Mouse (Mus musculus) right cerebral cortex, adult 2 months (tissue): Measurements from ENCODE around the gene Gm21731.
"Not testable (repeated sequence)": the region's sequence is repeated elsewhere in the genome, so short reads cannot be mapped to it uniquely, and the experiment has no call there.

Source experiments
- DNase-seq, 2 experiments: peaks; one replicate each; pipeline ENCODE4 v3.0.0; 2021 to 2022; ENCODE audit warnings: low spot score in 2 of 2

The Gm21731 gene

DNA sequence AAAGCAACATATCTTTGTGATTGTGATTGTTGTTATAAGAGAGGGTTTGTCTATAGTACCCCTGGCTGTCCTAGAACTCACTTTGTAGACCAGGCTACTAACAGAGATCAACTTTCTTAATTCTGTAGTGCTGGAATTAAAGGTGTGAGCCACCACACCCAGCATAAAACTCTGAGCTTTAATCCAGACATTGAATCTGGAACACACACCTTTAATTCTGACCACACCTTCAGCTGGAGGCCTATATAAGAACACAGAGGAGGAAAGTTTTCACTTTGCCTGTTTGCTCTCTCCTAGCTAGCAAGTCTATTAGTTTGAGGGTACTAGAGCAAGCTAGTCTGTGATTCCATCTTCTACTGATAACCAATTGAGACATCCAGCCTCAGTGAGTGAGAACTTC is at the start of gene Gm21731:
TSS of gene Gm21731 (plus strand) at position 301 of the 400 bp plus-strand sequence.
- not testable (repeated sequence) for DNase-seq

DNA sequence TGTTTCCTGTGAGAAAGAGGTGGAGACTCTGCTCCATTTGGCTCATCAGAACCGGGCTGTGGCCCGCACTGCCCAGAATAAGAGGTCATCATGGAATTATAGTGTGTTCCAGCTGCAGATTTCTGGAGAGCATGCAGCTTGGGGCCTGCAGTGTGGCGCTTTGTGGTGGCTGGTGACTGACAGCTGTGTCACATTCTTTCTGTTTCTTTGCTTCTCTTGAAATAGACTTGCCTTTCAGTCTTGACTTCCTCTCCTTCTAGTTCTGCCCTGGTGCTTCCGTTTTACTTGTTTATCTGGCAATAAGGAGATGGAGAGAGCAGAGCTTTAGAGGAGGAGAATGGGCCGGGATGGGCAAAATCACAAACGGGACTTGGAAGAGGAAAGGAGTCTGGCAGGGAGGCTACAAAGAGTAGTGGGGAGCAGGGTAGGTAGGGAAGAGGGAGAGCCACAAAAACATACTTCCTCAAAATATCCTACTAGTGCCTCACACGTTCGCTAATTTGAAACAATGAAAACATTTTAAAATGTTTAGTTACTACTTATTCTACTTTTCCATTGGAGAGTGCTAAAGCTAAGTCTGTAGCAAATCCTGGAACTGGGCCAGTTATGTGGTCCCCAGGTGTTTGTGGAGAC is 42.6 kb upstream of the Gm21731 start:
- DNase-seq = not testable (repeated sequence)

DNA sequence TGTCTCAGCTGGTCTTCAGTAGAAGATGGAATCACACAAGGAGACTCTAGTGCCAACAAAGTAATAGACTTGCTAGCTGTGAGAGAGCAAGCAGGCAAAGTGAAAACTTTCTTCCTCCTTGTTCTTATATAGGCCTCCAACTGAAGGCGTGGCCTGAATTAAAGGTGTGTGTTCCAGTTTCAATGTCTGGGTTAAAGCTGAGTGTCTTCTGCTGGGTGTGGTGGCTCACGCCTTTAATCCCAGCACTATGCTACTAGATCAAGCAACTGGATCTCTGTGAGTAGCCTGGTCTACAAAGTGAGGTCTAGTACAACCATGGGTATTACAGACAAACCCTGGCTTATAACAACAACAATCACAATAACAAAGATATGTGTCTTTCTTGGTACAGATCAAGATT is 23.1 kb upstream of the Gm21731 start, which contains the start of gene Gm21762:
TSS of gene Gm21762 (minus strand) at position 101 of the 400 bp plus-strand sequence.
- DNase-seq = not testable (repeated sequence)

DNA sequence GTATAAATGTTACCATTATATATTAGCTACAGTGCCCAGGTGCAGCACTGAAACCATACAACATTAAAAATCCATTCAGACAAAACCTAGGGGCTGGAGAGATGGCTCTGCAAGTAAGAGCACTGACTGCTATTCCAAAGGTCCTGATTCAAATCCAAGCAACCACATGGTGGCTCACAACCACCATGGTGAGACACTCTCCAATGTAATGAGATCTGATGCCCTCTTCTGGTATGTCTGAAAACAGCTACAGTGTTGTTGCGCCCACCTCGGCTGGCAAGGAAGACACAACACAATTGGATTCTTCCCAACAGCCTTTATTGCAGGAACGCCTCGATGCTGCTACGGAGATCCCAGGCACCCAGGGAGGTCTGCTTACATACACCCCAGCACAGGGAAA is 18.0 kb upstream of the Gm21731 start:
- not testable (repeated sequence) for DNase-seq

DNA sequence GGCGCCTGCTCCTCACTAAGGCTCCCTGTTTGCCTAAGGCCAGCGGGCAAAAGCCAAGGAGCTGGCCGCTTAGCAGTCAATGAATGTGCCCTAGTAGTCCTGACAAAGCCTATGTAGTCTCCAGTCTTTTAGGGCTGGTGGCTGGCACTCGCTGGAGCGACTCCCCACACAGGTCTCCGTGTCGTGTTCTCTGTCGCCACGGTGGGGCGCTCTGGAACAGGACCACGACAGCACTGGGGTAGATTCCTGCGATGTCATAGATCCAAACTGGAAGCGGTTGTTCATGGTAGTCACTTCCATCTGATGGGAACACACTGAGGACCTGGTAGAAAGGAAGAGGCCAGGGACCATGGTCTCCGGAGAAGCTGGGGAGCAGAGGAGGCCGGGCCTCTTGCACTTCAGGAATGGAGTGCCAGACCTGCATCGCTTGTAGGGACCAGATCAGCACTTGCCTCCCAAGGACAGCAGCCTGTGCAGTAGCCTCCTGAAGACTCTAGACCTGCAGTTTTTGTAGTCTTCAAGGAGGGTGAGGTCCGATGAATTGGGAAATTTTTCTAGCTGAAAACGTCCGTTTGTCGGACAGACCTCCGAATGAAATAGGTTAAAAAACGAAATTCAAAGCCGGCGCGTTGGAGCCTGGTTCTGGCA is 15.8 kb upstream of the Gm21731 start:
- DNase-seq = not testable (repeated sequence)

DNA sequence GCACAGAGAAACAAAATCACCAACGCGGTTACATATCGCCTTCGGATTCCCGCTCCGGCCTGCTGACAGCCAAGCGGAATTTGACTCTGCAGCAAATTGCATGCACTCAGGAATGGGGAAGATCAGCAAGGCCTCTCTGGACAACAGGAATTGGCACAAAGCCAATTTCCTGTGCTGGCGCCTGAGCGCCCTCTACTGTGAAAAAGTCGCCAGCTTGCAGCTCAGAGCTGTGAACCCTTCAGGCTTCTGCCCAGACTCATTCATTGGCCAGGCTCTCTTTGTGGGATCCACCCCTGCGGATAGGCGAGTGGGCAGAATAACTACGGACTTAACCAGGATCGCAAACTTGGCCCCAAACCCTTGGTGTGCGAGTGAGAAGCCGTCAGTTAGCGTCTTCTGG is 7.1 kb upstream of the Gm21731 start:
- not testable (repeated sequence) for DNase-seq

DNA sequence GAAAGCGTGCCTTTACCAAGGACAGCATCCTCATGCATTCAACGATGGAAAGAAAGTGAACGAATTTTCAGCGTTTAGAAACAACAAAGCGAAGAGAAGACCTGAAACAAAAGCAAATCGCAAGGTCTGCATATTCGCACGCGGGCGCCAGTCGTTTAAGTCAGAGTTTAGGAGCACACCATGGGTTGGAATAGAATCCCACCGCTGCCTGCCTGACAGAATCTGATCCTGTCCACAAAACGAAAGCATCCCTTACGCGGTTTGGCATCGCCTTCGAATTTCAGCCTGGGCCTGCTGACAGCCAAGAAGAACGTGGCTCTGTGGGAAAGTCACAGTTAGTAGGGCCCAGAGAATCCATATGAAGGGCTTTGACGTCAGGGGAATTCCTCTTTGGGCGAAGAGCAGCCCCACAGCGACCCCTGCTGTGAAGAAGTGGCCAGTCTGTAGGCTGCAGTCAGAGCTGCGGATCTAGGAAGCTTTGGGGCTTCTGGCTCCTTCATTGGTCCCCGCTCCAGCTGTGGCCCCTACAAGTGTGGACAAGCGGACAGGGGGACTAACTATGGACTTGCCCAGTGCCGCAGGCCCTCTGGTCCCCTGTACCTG is 6.4 kb upstream of the Gm21731 start:
- DNase-seq = not testable (repeated sequence)

DNA sequence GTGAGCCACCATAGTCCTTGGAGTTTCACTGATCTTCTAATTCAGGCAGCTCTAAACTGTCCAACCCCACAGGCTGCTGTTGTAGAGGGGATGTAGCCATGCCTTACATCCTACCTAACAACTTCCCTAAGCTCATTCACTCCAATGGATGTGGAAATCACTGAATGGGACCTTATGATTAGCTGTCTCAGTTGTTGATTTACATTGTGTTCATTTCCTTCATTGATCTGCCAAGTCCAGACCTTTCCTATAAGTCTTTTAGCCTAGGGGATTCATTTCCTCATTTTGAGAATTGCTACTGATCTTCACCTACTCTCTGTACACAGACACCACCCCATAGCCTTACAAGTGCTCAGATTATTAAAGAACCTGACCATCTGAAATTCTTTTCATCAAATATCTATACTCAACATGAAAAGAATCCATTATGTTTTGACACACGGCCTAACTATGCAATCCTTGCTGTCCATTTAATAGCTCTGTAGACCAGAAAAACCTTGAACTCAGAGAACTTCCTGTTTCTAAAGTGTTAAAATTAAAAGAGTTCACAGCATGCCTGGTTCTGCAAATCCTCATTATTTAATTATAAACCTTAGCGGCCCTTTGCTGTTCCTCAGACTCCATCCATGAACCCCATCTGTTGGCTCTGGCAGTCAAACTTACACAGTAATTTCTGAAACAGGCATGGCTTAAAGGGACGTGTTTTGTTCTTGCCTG is 12.5 kb downstream of the Gm21731 start:
- not testable (repeated sequence) for DNase-seq

DNA sequence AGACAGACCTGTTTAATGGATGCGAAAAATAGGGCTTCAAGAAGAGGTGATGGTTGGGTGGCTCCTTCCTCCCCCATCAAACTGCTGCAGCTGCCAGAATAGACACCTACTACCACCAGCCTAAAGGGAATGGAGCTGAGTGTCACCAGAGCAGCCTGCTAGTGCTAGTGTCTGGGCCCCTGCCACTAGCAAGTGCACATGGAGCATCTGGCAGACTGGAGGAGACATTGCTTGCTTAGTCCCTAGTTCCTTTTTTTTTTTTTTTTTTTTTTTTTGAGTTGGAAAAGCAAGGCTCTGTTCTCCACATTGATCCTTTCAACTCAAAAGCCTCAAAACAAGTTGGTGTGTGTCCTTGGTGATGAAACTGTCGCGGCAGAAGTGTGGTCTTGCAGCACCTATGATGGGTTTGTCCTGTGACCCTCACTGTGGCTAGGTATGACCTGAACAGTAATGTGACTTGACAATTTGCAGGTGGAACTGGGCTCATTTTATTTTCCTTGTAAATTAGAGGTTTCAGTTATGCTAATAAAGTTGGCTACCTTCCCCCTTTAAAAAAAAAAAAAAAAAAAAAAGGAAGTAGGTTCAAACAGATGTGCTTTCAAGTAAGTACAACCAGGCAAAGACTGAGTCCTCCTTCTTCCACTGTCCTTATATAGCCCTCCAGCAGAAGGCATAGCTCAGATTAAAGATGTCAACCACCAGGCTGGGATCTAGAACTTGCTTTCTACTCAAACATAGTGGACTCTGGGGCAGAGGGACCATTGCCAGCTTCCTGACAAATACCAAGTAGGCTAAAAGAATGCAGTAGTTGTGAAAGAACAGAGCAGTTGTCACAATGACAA is 20.1 kb downstream of the Gm21731 start:
- DNase-seq = not testable (repeated sequence)

DNA sequence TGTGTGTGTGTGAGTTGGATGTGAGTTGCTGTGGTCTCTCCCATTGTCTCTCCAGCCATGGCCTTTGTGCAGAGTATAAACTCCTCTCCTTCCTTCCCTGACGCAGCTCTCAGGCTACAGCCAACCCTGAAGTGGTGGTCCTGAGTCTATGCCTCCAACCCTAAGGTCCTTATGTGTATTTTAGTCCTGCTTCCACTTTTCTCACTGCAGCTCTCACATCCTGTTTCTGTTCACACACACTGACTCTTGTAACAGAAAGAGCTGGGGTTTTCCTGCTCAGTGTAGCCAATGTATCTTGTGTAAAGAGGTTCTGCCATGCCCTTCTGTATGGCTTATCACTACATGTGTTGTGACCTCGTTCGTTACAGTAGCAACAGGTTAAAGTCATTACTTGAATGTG is 20.8 kb downstream of the Gm21731 start:
- not testable (repeated sequence) for DNase-seq

DNA sequence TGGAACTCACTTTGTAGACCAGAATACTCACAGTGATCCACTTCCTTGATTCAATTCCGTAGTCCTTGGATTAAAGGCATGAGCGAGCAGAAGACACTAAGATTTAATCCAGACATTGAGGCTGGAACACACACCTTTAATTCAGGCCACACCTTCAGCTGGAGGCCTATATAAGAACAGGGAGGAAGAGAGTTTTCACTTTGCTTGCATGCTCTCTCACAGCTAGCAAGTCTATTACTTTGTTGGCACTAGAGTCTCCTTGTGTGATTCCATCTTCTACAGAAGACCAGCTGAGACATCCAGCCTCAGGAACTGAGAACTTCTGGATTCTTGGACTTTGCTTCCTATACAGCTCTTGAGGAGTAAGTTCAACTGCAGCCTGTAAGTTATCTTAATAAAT is 24.0 kb downstream of the Gm21731 start, which contains the start of gene AF067061:
TSS of gene AF067061 (plus strand) at position 245 of the 400 bp plus-strand sequence.
- not testable (repeated sequence) for DNase-seq

DNA sequence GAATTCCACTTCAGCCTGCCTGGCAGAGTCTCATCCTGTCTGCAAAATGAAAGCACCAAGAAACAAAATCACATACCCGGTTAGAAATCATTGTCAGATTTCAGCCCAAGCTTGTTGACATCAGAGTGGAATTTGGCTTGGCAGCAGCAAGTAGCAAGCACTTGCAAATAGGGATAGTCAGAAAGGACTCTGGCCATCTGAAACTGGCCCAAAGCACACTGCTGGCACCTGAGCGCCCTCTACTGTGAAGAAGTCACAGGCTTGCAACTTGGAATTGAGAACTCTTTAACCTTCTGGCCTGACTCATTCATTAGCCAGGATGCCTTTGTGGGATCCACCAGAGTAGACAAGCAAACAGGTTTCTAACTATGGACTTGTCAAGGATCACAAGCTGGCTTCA is 38.9 kb downstream of the Gm21731 start:
- not testable (repeated sequence) for DNase-seq

DNA sequence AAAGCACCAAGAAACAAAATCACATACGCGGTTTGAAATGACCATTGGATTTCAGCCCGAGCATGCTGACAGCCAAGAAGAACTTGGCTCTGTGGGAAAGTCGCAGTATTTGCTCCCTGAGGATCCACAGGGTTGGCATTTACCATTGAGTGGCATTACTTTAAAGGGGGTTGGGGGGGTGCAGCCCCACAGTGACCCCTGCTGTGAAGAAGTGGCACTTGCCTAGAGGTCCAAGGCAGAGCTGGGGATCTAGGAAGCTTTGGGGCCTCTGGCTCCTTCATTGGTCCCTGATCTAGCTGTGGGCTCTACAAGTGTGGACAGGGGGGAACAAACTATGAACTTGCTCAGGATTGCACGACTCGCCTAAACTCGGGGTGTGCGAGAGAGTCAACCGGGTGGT is 39.9 kb downstream of the Gm21731 start:
- no peak for DNase-seq
